Mouse (Mus musculus): ENCODE data around the gene BC049352. TPM values are rescaled to one million over a fixed set of nuclear protein-coding genes. Genes with fewer than 3 reads are reported as not detected.

Gene BC049352
- total and polyA plus RNA-seq, 3 experiments, result 0.23 TPM; not detected in 2

DNA sequence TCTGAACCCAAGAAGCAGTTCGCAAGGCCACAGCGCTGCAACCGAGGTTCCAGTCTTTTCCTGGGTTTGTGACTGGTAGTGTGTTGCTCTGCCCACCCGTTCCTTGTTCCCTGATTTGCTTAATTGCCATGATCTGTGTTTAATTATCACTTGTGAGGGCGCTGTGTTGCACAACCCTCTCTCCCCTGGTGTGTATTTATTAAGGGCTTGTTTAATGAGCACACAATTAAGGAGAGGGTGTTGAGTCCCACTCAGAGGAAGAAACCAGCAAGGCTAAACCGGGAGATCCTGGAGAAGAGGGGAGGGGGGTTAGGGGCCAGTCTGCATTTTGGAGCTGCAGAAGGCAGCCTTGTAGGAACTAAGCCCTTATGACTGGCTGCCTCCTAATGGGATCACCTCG lies 40.9 kb upstream of the BC049352 start:
- no peak for DNase-seq
- no peak for TF ChIP-seq CTCF (IDR thresholded peaks at IDR 0.05)
- TF ChIP-seq EP300 (IDR thresholded peaks at IDR 0.05; ENCODE audit: insufficient read depth, low read depth, low read length), result no peak
- TF ChIP-seq POLR2A (IDR thresholded peaks at IDR 0.05; ENCODE audit: insufficient read depth, low read depth, low read length), result no peak
- Histone ChIP-seq H3K4me1 (ENCODE audit: control insufficient read depth, insufficient read depth, low read length) (no peaks in the 10 kb centered on the region), H3K27me3 (ENCODE audit: control insufficient read depth, insufficient read depth, low read length) (peaks cover 3% of the 10 kb centered on the region), H3K4me3 (no peak overlapping the region), H3K9ac (ENCODE audit: low read depth, low read length) (no peak overlapping the region), H3K27ac (no peak overlapping the region), H3K79me2 (replicated peaks; ENCODE audit: control insufficient read depth, insufficient read depth, low read length) (no peaks in the 10 kb centered on the region), H3K36me3 (ENCODE audit: control insufficient read depth, insufficient read depth, low read length) (no peaks in the 10 kb centered on the region)
- 74% methylated on average over 7 of the region's 7 CpGs for WGBS
- intact Hi-C loops (cut with DNase I), result no loop called here

DNA sequence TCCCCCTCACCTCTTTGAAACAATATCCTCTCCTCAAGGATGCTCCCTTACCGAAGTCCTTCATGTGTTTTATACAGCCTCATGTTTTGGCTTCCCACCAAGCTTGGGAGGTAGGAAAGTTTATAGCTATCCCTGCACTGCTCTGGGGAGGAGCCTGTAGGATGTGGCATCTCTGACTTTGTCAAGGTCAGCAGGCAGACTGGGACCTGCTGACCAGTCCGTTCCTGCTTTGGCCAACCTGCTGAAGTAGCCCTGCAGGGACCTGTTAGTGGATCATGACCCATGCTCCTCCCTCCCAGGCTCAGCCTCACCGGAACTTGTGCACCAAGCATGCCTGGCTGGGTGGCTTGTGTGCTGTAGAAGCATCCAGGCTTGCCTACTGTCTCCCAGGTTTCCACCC lies 39.1 kb upstream of the BC049352 start:
- DNase-seq, result no peak
- Histone ChIP-seq H3K27ac (no peak overlapping the region), H3K36me3 (ENCODE audit: control insufficient read depth, insufficient read depth, low read length) (no peaks in the 10 kb centered on the region), H3K79me2 (replicated peaks; ENCODE audit: control insufficient read depth, insufficient read depth, low read length) (no peaks in the 10 kb centered on the region), H3K4me3 (no peak overlapping the region), H3K27me3 (ENCODE audit: control insufficient read depth, insufficient read depth, low read length) (peaks cover 3% of the 10 kb centered on the region), H3K9ac (ENCODE audit: low read depth, low read length) (no peak overlapping the region), H3K4me1 (ENCODE audit: control insufficient read depth, insufficient read depth, low read length) (no peaks in the 10 kb centered on the region)
- intact Hi-C loops (cut with DNase I), result no loop called here
- TF ChIP-seq EP300 (IDR thresholded peaks at IDR 0.05; ENCODE audit: insufficient read depth, low read depth, low read length), result no peak
- TF ChIP-seq CTCF (IDR thresholded peaks at IDR 0.05), result no peak
- no peak for TF ChIP-seq POLR2A (IDR thresholded peaks at IDR 0.05; ENCODE audit: insufficient read depth, low read depth, low read length)
- WGBS, result 44% methylated on average over 3 of the region's 3 CpGs

DNA sequence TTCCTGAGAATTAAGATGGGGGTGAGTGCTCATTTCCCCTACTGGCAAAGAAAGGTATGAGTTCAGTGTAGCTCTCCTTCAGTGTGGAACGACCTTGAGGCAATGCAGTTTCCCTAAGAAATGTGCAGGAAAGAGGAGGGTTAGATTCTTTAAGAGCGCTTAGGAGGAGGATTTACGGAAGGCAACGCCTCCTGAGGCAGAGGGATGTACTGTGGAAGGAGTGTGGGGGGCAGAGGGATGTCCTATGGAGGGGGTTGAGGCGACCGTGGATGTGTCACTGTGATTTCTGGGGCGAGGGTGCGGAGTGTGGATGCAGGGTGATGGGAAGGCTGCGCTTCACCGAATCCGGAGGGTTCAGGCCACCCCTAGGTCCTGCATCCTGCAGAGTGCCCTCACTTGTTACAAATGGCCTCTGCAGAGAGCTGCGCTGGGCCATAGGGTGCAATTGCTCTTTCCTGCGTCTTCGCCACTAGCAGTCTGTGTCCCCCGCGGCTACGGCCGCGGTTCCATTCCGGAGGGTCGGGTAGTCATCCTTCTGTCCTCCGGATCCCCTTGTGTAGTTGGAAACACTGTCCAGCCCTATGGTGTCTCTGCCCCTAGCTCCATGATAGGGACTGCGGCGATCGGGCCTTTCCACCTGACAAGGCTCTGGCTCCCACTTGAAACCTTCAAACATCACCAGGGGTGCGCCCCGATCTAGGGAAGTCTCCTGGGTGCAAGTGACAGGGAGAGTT lies 36.1 kb upstream of the BC049352 start:
- H3K9ac ChIP-seq (ENCODE audit: low read depth, low read length), result no peak overlapping the region
- no peaks in the 10 kb centered on the region; the same call in 1 of the 2 replicates for H3K27me3 ChIP-seq (ENCODE audit: control insufficient read depth, insufficient read depth, low read length)
- TF ChIP-seq EP300 (IDR thresholded peaks at IDR 0.05; ENCODE audit: insufficient read depth, low read depth, low read length), result no peak
- TF ChIP-seq POLR2A (IDR thresholded peaks at IDR 0.05; ENCODE audit: insufficient read depth, low read depth, low read length), result no peak
- no peak for TF ChIP-seq CTCF (IDR thresholded peaks at IDR 0.05)

DNA sequence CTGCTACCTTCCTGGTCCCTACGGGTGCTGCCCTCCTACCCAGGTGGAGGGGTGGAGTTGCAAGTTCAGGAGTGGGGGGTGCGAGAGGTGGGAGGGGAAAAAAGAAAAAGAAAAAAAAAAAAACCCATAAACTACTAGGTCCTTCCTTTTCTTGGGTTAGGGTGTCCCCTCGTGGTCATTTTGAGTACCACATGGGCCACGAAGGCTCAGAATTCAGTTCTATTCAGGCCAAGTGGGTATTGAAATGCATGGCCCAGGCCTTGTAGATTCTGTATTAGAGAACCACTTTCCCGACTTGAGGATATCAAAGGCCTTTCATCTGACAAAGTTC lies 35.6 kb upstream of the BC049352 start:
- H3K9ac ChIP-seq (ENCODE audit: low read depth, low read length), result no peak overlapping the region
- no peak overlapping the region for H3K4me3 ChIP-seq
- WGBS, result 0% methylated on average over 5 of the region's 5 CpGs
- no peaks in the 10 kb centered on the region for H3K36me3 ChIP-seq (ENCODE audit: control insufficient read depth, insufficient read depth, low read length)
- no peaks in the 10 kb centered on the region for H3K79me2 ChIP-seq (replicated peaks; ENCODE audit: control insufficient read depth, insufficient read depth, low read length)
- peak; percentile 40 to 71 for DNase-seq
- H3K4me1 ChIP-seq (ENCODE audit: control insufficient read depth, insufficient read depth, low read length), result no peaks in the 10 kb centered on the region
- TF ChIP-seq CTCF (IDR thresholded peaks at IDR 0.05) (peak; percentile 91; the same call in 1 of the 2 replicates), EP300 (IDR thresholded peaks at IDR 0.05; ENCODE audit: insufficient read depth, low read depth, low read length) (0 out of 2 replicates have a peak, but pooled peaks have one; percentile 22), POLR2A (IDR thresholded peaks at IDR 0.05; ENCODE audit: insufficient read depth, low read depth, low read length) (no peak)
- intact Hi-C loops (cut with DNase I), result loop anchor here (1.0 to 5.0 kb wide), 3 partner anchors 25 to 174 kb away; no protein-coding TSS in a partner anchor
- no peaks in the 10 kb centered on the region; the same call in 1 of the 2 replicates for H3K27me3 ChIP-seq (ENCODE audit: control insufficient read depth, insufficient read depth, low read length)
- H3K27ac ChIP-seq, result no peak overlapping the region

More for the DNA sequence above, 36.1 kb upstream of the BC049352 start:
- Histone ChIP-seq H3K36me3 (ENCODE audit: control insufficient read depth, insufficient read depth, low read length) (no peaks in the 10 kb centered on the region), H3K4me3 (no peak overlapping the region), H3K79me2 (replicated peaks; ENCODE audit: control insufficient read depth, insufficient read depth, low read length) (no peaks in the 10 kb centered on the region), H3K27ac (no peak overlapping the region), H3K4me1 (ENCODE audit: control insufficient read depth, insufficient read depth, low read length) (no peaks in the 10 kb centered on the region)
- no peak for DNase-seq
- intact Hi-C loops (cut with DNase I), result loop anchor here (1.0 to 5.0 kb wide), 3 partner anchors 24 to 173 kb away; no protein-coding TSS in a partner anchor
- 9% methylated on average over 27 of the region's 27 CpGs for WGBS

DNA sequence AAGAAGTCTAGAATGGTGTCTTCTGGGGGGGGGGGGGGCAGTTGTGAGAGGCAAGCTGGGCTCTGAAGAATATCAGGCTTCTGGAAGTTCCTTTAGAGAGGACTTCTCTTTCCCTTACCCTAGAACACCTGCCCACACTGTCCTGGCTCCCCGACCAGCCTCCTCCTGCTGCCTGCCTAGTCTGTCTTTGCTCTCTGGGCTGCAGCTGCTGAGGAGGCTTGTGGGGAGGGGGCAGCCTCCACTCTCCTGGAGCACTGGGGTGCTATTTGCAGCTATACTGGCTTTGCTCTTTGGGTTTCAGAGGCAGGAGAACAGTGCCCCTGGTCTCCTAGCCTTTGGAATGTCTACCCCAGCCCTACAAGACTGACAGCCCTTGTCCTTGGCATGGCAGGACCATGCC lies 30.9 kb upstream of the BC049352 start:
- no peak for DNase-seq
- intact Hi-C loops (cut with DNase I), result no loop called here
- Histone ChIP-seq H3K4me3 (no peak overlapping the region), H3K4me1 (ENCODE audit: control insufficient read depth, insufficient read depth, low read length) (no peaks in the 10 kb centered on the region), H3K27me3 (ENCODE audit: control insufficient read depth, insufficient read depth, low read length) (no peaks in the 10 kb centered on the region; the same call in 1 of the 2 replicates), H3K9ac (ENCODE audit: low read depth, low read length) (no peak overlapping the region), H3K36me3 (ENCODE audit: control insufficient read depth, insufficient read depth, low read length) (no peaks in the 10 kb centered on the region), H3K79me2 (replicated peaks; ENCODE audit: control insufficient read depth, insufficient read depth, low read length) (no peaks in the 10 kb centered on the region), H3K27ac (no peak overlapping the region)
- 63% methylated on average over 1 of the region's 1 CpGs for WGBS
- no peak for TF ChIP-seq EP300 (IDR thresholded peaks at IDR 0.05; ENCODE audit: insufficient read depth, low read depth, low read length)
- no peak for TF ChIP-seq POLR2A (IDR thresholded peaks at IDR 0.05; ENCODE audit: insufficient read depth, low read depth, low read length)
- TF ChIP-seq CTCF (IDR thresholded peaks at IDR 0.05), result no peak

DNA sequence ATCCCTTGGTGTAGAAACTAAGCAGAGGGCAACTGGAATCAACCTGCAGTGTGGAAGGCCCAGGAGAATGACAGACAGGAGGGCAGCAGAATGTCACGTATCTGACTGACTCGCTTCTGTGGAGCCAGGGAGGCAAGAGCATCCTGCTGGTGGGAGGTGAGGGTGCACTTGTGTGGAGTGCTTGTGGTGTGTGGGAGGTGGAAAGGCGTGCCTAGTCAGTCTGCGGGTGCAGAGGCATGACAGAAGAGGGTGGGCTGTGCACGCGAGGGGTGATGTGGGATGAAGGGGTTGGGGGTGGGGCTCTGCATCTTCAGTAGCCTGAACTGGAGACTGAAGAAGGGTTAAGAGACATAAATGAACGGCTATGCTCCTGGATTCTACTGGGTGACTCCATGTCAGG lies 28.4 kb upstream of the BC049352 start:
- H3K36me3 ChIP-seq (ENCODE audit: control insufficient read depth, insufficient read depth, low read length), result no peaks in the 10 kb centered on the region
- H3K27me3 ChIP-seq (ENCODE audit: control insufficient read depth, insufficient read depth, low read length), result no peaks in the 10 kb centered on the region
- H3K79me2 ChIP-seq (replicated peaks; ENCODE audit: control insufficient read depth, insufficient read depth, low read length), result no peaks in the 10 kb centered on the region
- no peak overlapping the region for H3K9ac ChIP-seq (ENCODE audit: low read depth, low read length)
- WGBS, result 53% methylated on average over 7 of the region's 7 CpGs
- H3K4me1 ChIP-seq (ENCODE audit: control insufficient read depth, insufficient read depth, low read length), result no peaks in the 10 kb centered on the region
- intact Hi-C loops (cut with DNase I), result no loop called here
- TF ChIP-seq POLR2A (IDR thresholded peaks at IDR 0.05; ENCODE audit: insufficient read depth, low read depth, low read length) (no peak), CTCF (IDR thresholded peaks at IDR 0.05) (no peak)
- no peak for DNase-seq
- no peak overlapping the region for H3K27ac ChIP-seq
- H3K4me3 ChIP-seq, result no peak overlapping the region

All from heart, adult 2 months (tissue).